Mouse (Mus musculus) forebrain, embryonic 12.5 days (tissue): ENCODE measurements around the gene Nudt5. TPM values are rescaled to one million over a fixed set of nuclear protein-coding genes. Genes with fewer than 3 reads are reported as not detected.
A peak's percentile ranks its signal among the peaks of the same experiment; 100 is the strongest.

Experiments
- ATAC-seq: fragments of 200-750 bp; cut with Nextera tagmentation; 2 replicates; pipeline ENCODE4 v1.8.0; 2017; ENCODE audit warnings: moderate TSS enrichment; ENCODE audit not compliant: low FRiP score
- H3K27ac ChIP-seq: fragments of 300-500 bp; sonication (generic); 2 replicates; pipeline ENCODE4 v1.5.1; 2016; ENCODE audit warnings: mild to moderate bottlenecking
- H3K27me3 ChIP-seq: fragments of 300-500 bp; sonication (generic); 2 replicates; pipeline ENCODE4 v1.6.1; 2016; ENCODE audit warnings: mild to moderate bottlenecking
- H3K36me3 ChIP-seq: fragments of 300-500 bp; sonication (generic); replicated peaks from 2 replicates; pipeline ENCODE4 v1.6.1; 2016; ENCODE audit warnings: mild to moderate bottlenecking
- H3K4me1 ChIP-seq: fragments of 300-500 bp; sonication (generic); 2 replicates; pipeline ENCODE4 v1.6.1; 2016
- H3K4me2 ChIP-seq: fragments of 300-500 bp; sonication (generic); 2 replicates; pipeline ENCODE4 v1.6.1; 2016; ENCODE audit warnings: mild to moderate bottlenecking, moderate library complexity
- H3K4me3 ChIP-seq: fragments of 300-500 bp; sonication (generic); replicated peaks from 2 replicates; pipeline ENCODE4 v1.5.1; 2016; ENCODE audit warnings: mild to moderate bottlenecking
- H3K9ac ChIP-seq: fragments of 300-500 bp; sonication (generic); 2 replicates; pipeline ENCODE4 v1.6.1; 2016; ENCODE audit warnings: mild to moderate bottlenecking
- H3K9me3 ChIP-seq: fragments of 300-500 bp; sonication (generic); 2 replicates; pipeline ENCODE4 v1.6.1; 2016
- WGBS: fragments of 180-500 bp; shearing (Covaris S2); methylation state at CpG from one replicate; pipeline ENCODE4 v1.1.7; 2016; 5-methylcytosine and 5-hydroxymethylcytosine counted together
- polyA plus RNA-seq: library from polyadenylated mRNA; unstranded; fragments of >200 nt; fragmentation: Nextera tagmentation; extraction: Ambion mirVana; gene quantifications from 2 replicates; pipeline ENCODE4 v1.2.1, GENCODE M21; 2016

Nudt5 gene
- polyA plus RNA-seq, 1 experiment from 2014 or later = 70.7 TPM

DNA sequence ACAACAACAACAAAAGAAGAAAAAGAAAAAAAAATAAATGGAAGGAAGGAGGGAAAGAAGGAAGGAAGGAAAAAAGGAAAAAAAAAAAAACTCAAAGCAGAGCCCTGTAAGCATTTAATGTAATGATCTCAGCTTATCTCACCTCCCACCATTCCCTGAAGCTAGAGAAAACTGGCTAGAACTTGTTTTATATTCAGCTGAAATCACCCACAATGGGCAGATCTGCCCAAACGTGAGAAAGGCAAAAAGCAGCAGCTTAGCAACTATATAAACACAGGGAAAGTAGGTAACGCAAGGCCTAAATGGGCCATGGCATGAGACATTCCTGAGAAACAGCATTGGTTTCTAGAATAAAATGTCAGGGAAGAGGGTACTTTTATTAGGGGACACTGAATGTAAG is 44.6 kb downstream of the Nudt5 start:
- Histone ChIP-seq H3K36me3 (peaks cover 54% of the 10 kb centered on the region), H3K4me1 (peaks cover 7% of the 10 kb centered on the region), H3K9ac (no peak overlapping the region), H3K27me3 (no peaks in the 10 kb centered on the region), H3K4me2 (no peak overlapping the region), H3K9me3 (no peaks in the 10 kb centered on the region), H3K27ac (no peak overlapping the region), H3K4me3 (no peak overlapping the region)
- no peak for ATAC-seq
- WGBS = 75% methylated on average over 2 of the region's 2 CpGs

DNA sequence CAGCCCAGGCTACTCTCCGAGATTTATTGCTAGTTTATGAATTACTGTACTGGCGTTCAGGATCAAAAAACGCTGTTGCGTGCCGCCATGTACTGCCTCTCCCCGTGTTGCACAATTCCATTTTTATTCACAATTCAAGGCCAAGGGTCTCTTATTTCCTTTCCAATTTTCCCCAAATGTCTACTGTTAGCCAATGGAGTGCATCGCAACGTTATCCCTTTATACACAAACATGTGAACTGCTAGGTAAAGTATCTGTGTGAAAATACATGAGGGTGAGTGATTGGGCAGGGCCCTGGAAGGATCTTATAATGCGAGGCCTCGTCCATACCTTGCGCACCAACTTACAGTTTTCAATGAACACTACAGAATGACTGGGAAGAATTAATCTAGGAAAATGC is 49.5 kb downstream of the Nudt5 start:
- no peaks in the 10 kb centered on the region for H3K9me3 ChIP-seq
- H3K4me1 ChIP-seq = peaks cover 8% of the 10 kb centered on the region
- WGBS = 50% methylated on average over 11 of the region's 11 CpGs
- ATAC-seq = no peak
- peak overlapping the region; percentile 92 for H3K9ac ChIP-seq
- no peak overlapping the region for H3K27ac ChIP-seq
- no peaks in the 10 kb centered on the region for H3K27me3 ChIP-seq
- H3K36me3 ChIP-seq = peaks cover 23% of the 10 kb centered on the region; the same call in 1 of the 2 replicates
- peak overlapping the region; percentile 88 for H3K4me3 ChIP-seq
- H3K4me2 ChIP-seq = peak overlapping the region; percentile 63

DNA sequence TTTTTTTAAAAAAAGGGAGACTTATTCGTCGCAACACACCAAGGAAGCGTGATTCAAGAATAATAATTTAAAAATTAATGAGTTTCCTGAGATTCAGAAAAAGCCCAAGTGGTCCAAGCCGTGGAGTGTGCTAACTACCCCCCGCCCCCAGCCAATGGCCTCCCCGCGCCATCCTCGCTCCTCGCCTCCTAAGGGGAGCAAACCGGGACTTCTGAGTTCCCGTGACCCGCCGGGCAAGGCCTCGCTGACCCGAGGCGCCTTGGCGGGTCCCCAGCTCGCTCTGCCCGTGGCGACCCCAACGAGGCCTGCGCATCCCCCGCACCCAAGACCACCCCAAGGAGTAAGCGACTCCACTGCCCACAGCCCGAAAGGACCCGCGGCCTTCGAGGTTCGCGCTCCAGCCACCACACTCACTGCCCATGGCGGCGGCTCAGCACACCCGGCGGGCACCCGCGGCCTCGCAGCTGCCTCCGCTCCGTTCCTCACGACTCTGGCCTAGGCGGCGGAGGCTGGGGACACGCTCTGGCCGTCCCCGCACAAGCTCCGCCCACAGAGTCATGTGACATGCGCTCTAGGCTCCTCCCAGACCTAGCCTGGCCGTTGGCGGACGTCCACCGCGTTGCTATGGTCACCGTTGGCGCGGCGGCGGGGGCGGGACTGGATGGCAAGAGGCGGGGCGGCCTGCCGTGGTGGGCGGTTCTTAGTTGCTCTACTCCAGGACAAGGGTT is 50.2 kb downstream of the Nudt5 start, which contains the start of gene Sec61a2:
Gene Sec61a2, minus strand, starts transcription at position 590 of the 728 bp plus-strand sequence.
- peak within 1 kb of the TSS; percentile 88 for H3K4me3 ChIP-seq
- H3K27ac ChIP-seq = peak within 1 kb of the TSS; percentile 82
- H3K4me2 ChIP-seq = peak within 1 kb of the TSS; percentile 63
- H3K27me3 ChIP-seq = no peaks in the 10 kb centered on the region
- no peaks in the 10 kb centered on the region for H3K9me3 ChIP-seq
- peak within 1 kb of the TSS; percentile 92 for H3K9ac ChIP-seq
- H3K36me3 ChIP-seq = peaks cover 19% of the 10 kb centered on the region; the same call in 1 of the 2 replicates
- peak; percentile 100 for ATAC-seq
- H3K4me1 ChIP-seq = peaks cover 8% of the 10 kb centered on the region
- under 1% methylated on average over 62 of the region's 62 CpGs for WGBS

DNA sequence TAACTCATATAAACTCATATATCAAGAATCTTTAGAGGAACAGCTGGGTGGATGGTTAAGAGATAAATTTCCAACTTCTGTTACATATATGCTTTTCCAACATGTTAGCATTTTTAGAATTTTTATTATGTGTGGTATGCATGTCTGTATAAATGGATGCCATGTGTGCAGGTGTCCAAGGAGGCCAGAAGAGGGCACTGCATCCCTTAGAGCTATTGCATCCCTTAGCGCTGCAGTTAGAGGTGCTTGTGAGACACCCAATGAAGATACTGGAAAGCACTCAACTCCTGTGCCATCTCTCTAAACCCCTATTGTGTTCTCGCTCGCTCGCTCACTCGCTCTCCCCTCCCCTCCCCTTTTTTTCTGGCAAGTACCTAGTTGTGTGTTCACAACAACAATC is 55.3 kb downstream of the Nudt5 start:
- Histone ChIP-seq H3K36me3 (0 out of 2 replicates have a peak, but pooled peaks cover 4% of the 10 kb centered on the region), H3K4me1 (no peaks in the 10 kb centered on the region), H3K4me2 (no peak overlapping the region), H3K27ac (no peak overlapping the region), H3K9ac (no peak overlapping the region), H3K4me3 (no peak overlapping the region), H3K9me3 (no peaks in the 10 kb centered on the region), H3K27me3 (no peaks in the 10 kb centered on the region)
- no peak for ATAC-seq
- 58% methylated on average over 5 of the region's 5 CpGs for WGBS

DNA sequence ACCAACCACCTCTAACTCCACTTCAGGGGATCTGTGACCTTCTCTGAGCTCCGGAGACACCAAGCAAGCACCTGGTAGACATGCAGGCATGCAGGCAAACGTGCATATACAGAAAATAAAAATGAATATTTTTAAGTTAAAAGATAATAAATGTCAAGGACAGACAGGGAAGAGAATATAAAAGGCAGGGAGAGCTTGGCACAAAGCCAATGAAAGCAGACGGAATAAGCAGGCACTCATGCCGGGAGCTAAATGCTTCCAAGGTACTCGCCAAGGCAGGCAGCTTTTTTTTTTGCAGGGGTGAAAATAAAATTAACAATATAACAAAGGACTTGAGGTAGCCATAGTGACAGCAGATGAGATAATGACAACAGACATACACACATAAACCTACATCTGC is 61.3 kb downstream of the Nudt5 start:
- Histone ChIP-seq H3K4me1 (no peaks in the 10 kb centered on the region), H3K9ac (no peak overlapping the region), H3K4me2 (no peak overlapping the region), H3K27me3 (no peaks in the 10 kb centered on the region), H3K36me3 (no peaks in the 10 kb centered on the region), H3K4me3 (no peak overlapping the region), H3K27ac (peak overlapping the region; percentile 26; the same call in 1 of the 2 replicates), H3K9me3 (no peaks in the 10 kb centered on the region)
- 50% methylated on average over 5 of the region's 5 CpGs for WGBS
- no peak for ATAC-seq

DNA sequence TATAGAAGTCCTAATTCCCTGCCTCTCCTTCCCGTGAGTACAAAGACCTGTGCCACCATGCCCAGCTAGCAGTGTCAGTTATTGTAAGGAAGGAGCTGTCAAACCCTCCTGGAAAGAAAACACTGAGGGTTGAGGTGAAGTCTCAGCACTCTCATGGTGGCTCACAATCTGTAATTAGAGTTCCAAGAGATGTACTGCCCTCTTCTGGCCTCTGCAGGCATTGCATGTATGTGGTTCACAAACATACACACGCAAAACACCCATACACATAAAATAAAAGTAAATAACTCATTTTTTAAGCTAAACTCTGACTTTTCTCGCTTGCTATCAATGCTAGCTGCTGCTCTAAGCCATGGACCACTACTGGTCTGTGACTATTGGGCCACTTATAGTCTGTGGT is 61.8 kb downstream of the Nudt5 start:
- no peak for ATAC-seq
- no peaks in the 10 kb centered on the region for H3K27me3 ChIP-seq

DNA sequence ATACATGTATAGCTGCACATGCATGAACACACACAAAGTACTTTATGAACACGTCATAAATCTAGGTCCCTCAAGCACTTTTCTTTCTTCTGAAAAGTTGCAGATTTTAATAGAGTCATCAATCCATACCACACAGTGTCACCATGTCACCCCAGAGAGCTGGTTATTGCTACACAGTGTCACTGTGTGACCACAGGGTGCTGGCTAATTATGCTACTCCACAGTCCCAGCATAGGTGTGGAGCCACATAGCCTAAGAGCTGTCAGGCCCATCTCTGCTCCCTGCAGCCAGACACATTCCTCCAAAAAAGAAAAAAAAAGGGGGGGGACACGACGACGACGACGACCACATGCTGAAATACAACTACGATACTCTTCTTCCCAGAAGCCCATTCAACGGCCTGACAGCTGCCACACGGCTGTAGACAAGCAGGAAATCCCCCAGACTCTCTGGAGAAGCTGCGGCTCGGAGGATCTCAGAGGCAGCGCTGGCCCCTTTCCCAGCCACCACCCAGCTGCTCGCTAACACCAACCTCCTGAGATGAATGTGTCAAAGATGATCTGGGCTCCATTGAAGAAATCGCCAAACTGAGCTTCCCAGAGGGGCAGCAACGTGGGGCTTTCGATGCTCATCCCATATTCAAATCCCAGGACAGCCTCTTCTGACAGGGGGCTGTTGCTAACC is 66.6 kb downstream of the Nudt5 start:
- Histone ChIP-seq H3K27me3 (no peaks in the 10 kb centered on the region), H3K36me3 (no peaks in the 10 kb centered on the region), H3K9ac (no peak overlapping the region), H3K9me3 (no peaks in the 10 kb centered on the region), H3K4me3 (no peak overlapping the region), H3K4me1 (no peaks in the 10 kb centered on the region), H3K27ac (no peak overlapping the region), H3K4me2 (no peak overlapping the region)
- WGBS = 80% methylated on average over 16 of the region's 16 CpGs
- no peak for ATAC-seq

More for the DNA sequence above, 61.8 kb downstream of the Nudt5 start:
- H3K9ac ChIP-seq = no peak overlapping the region
- no peaks in the 10 kb centered on the region for H3K4me1 ChIP-seq
- WGBS = 51% methylated on average over 3 of the region's 3 CpGs
- no peak overlapping the region for H3K27ac ChIP-seq
- no peaks in the 10 kb centered on the region for H3K9me3 ChIP-seq
- no peak overlapping the region for H3K4me3 ChIP-seq
- no peak overlapping the region for H3K4me2 ChIP-seq
- H3K36me3 ChIP-seq = no peaks in the 10 kb centered on the region

Other genes with a start within 250 kb of the Nudt5 start
- 2.7 and 2.9 TPM in 2 replicates for gene Camk1d, start 130.5 kb upstream of the Nudt5 start, polyA plus RNA-seq
- gene Cdc123, start 145 bp downstream of the Nudt5 start, polyA plus RNA-seq = 361 and 372 TPM in 2 replicates
- 1.8 and 3.1 TPM in 2 replicates for gene Gm13199, start 17.9 kb downstream of the Nudt5 start, polyA plus RNA-seq
- gene Sec61a2, start 50.4 kb downstream of the Nudt5 start, polyA plus RNA-seq = 79.8 and 85.5 TPM in 2 replicates
- 3.7 and 4.6 TPM in 2 replicates for gene Dhtkd1, start 97.8 kb downstream of the Nudt5 start, polyA plus RNA-seq
- gene Upf2, start 106.5 kb downstream of the Nudt5 start, polyA plus RNA-seq = 13.9 and 14.0 TPM in 2 replicates